Mouse (Mus musculus): Measurements from ENCODE around the gene Rras. TPM values are rescaled to one million over a fixed set of nuclear protein-coding genes. Genes with fewer than 3 reads are reported as not detected.

Rras gene
- polyA plus RNA-seq, 1 experiment from 2014 or later = 74.4 TPM

Small RNA genes within 50 kb of the gene (microRNA-seq; reads per million reads assigned to microRNA genes)
- 1.2 reads per million, percentile 16 among the genes with 10 or more reads in this experiment for gene Mir7054 (ENCODE audit: borderline number of aligned reads)

Other genes starting within 250 kb of the Rras start
- 49.0 and 57.5 TPM in 2 replicates for gene Nup62, start 201.9 kb upstream of the Rras start, polyA plus RNA-seq (2014; fragmentation: Nextera tagmentation; extraction: Ambion mirVana)
- 0.14 and 1.2 TPM in 2 replicates for gene Il4i1, start 201.6 kb upstream of the Rras start, polyA plus RNA-seq (2014; fragmentation: Nextera tagmentation; extraction: Ambion mirVana)
- 1.6 and 1.9 TPM in 2 replicates for gene Atf5, start 201.3 kb upstream of the Rras start, polyA plus RNA-seq (2014; fragmentation: Nextera tagmentation; extraction: Ambion mirVana)
- gene Akt1s1, start 169.0 kb upstream of the Rras start, polyA plus RNA-seq (2014; fragmentation: Nextera tagmentation; extraction: Ambion mirVana) = 38.6 and 53.9 TPM in 2 replicates
- 48.2 and 49.2 TPM in 2 replicates for gene Tbc1d17, start 168.9 kb upstream of the Rras start, polyA plus RNA-seq (2014; fragmentation: Nextera tagmentation; extraction: Ambion mirVana)
- 18.9 and 19.2 TPM in 2 replicates for gene Pnkp, start 160.8 kb upstream of the Rras start, polyA plus RNA-seq (2014; fragmentation: Nextera tagmentation; extraction: Ambion mirVana)
- gene Ptov1, start 148.2 kb upstream of the Rras start, polyA plus RNA-seq (2014; fragmentation: Nextera tagmentation; extraction: Ambion mirVana) = 205 and 218 TPM in 2 replicates
- 47.3 and 51.9 TPM in 2 replicates for gene Med25, start 125.2 kb upstream of the Rras start, polyA plus RNA-seq (2014; fragmentation: Nextera tagmentation; extraction: Ambion mirVana)
- gene Fuz, start 121.9 kb upstream of the Rras start, polyA plus RNA-seq (2014; fragmentation: Nextera tagmentation; extraction: Ambion mirVana) = 12.2 and 12.8 TPM in 2 replicates
- gene Ap2a1, start 88.5 kb upstream of the Rras start, polyA plus RNA-seq (2014; fragmentation: Nextera tagmentation; extraction: Ambion mirVana) = 69.1 and 77.3 TPM in 2 replicates
- gene Tsks, start 74.8 kb upstream of the Rras start, polyA plus RNA-seq (2014; fragmentation: Nextera tagmentation; extraction: Ambion mirVana) = not detected in 2 replicates
- 10.0 and 10.5 TPM in 2 replicates for gene Cpt1c, start 43.1 kb upstream of the Rras start, polyA plus RNA-seq (2014; fragmentation: Nextera tagmentation; extraction: Ambion mirVana)
- gene Prmt1, start 31.4 kb upstream of the Rras start, polyA plus RNA-seq (2014; fragmentation: Nextera tagmentation; extraction: Ambion mirVana) = 179 and 194 TPM in 2 replicates
- gene Irf3, start 20.3 kb upstream of the Rras start, polyA plus RNA-seq (2014; fragmentation: Nextera tagmentation; extraction: Ambion mirVana) = 57.3 and 61.4 TPM in 2 replicates
- 41.0 and 43.2 TPM in 2 replicates for gene Bcl2l12, start 19.2 kb upstream of the Rras start, polyA plus RNA-seq (2014; fragmentation: Nextera tagmentation; extraction: Ambion mirVana)
- 37.9 and 42.5 TPM in 2 replicates for gene Scaf1, start 1.6 kb upstream of the Rras start, polyA plus RNA-seq (2014; fragmentation: Nextera tagmentation; extraction: Ambion mirVana)
- 7.9 and 12.1 TPM in 2 replicates for gene Prr12, start 34.9 kb downstream of the Rras start, polyA plus RNA-seq (2014; fragmentation: Nextera tagmentation; extraction: Ambion mirVana)
- gene Nosip, start 44.5 kb downstream of the Rras start, polyA plus RNA-seq (2014; fragmentation: Nextera tagmentation; extraction: Ambion mirVana) = 54.2 and 58.9 TPM in 2 replicates
- gene Prrg2, start 44.7 kb downstream of the Rras start, polyA plus RNA-seq (2014; fragmentation: Nextera tagmentation; extraction: Ambion mirVana) = 11.7 and 13.3 TPM in 2 replicates
- gene Rcn3, start 74.3 kb downstream of the Rras start, polyA plus RNA-seq (2014; fragmentation: Nextera tagmentation; extraction: Ambion mirVana) = 339 and 341 TPM in 2 replicates
- gene Fcgrt, start 85.9 kb downstream of the Rras start, polyA plus RNA-seq (2014; fragmentation: Nextera tagmentation; extraction: Ambion mirVana) = 15.1 and 20.5 TPM in 2 replicates
- gene Rps11, start 106.5 kb downstream of the Rras start, polyA plus RNA-seq (2014; fragmentation: Nextera tagmentation; extraction: Ambion mirVana) = 1,168 and 1,305 TPM in 2 replicates
- 981 and 1,056 TPM in 2 replicates for gene Rpl13a, start 110.8 kb downstream of the Rras start, polyA plus RNA-seq (2014; fragmentation: Nextera tagmentation; extraction: Ambion mirVana)
- gene Gm45713, start 118.3 kb downstream of the Rras start, polyA plus RNA-seq (2014; fragmentation: Nextera tagmentation; extraction: Ambion mirVana) = 0.21 TPM in 2 replicates
- 1.6 and 2.5 TPM in 2 replicates for gene Flt3l, start 118.5 kb downstream of the Rras start, polyA plus RNA-seq (2014; fragmentation: Nextera tagmentation; extraction: Ambion mirVana)
- gene Pih1d1, start 136.3 kb downstream of the Rras start, polyA plus RNA-seq (2014; fragmentation: Nextera tagmentation; extraction: Ambion mirVana) = 99.1 and 99.6 TPM in 2 replicates
- 28.7 and 28.9 TPM in 2 replicates for gene Aldh16a1, start 136.6 kb downstream of the Rras start, polyA plus RNA-seq (2014; fragmentation: Nextera tagmentation; extraction: Ambion mirVana)
- gene Slc17a7, start 146.0 kb downstream of the Rras start, polyA plus RNA-seq (2014; fragmentation: Nextera tagmentation; extraction: Ambion mirVana) = 3.0 and 3.7 TPM in 2 replicates
- not detected in 2 replicates for gene Gfy, start 161.6 kb downstream of the Rras start, polyA plus RNA-seq (2014; fragmentation: Nextera tagmentation; extraction: Ambion mirVana)
- gene Pth2, start 163.0 kb downstream of the Rras start, polyA plus RNA-seq (2014; fragmentation: Nextera tagmentation; extraction: Ambion mirVana) = 0.68 TPM in 1 of 2 replicates, not detected in the other
- gene Ccdc155, start 186.9 kb downstream of the Rras start, polyA plus RNA-seq (2014; fragmentation: Nextera tagmentation; extraction: Ambion mirVana) = 0.39 and 0.70 TPM in 2 replicates
- gene Dkkl1, start 194.2 kb downstream of the Rras start, polyA plus RNA-seq (2014; fragmentation: Nextera tagmentation; extraction: Ambion mirVana) = 1.9 and 2.4 TPM in 2 replicates
- gene Tead2, start 197.8 kb downstream of the Rras start, polyA plus RNA-seq (2014; fragmentation: Nextera tagmentation; extraction: Ambion mirVana) = 129 and 131 TPM in 2 replicates
- gene Cd37, start 221.2 kb downstream of the Rras start, polyA plus RNA-seq (2014; fragmentation: Nextera tagmentation; extraction: Ambion mirVana) = 2.1 and 2.2 TPM in 2 replicates
- 0.32 and 0.47 TPM in 2 replicates for gene Slc6a16, start 223.1 kb downstream of the Rras start, polyA plus RNA-seq (2014; fragmentation: Nextera tagmentation; extraction: Ambion mirVana)